Mouse (Mus musculus) adrenal gland, postnatal 4 days (tissue): Measurements from ENCODE around the gene Gm13691. TPM values are rescaled to one million over a fixed set of nuclear protein-coding genes. Genes with fewer than 3 reads are reported as not detected.
"Not testable (repeated sequence)": the region's sequence is repeated elsewhere in the genome, so short reads cannot be mapped to it uniquely, and the experiment has no call there.

Experiments
- DNase-seq, 2 experiments: peaks; one replicate each; pipeline ENCODE4 v3.0.0; 2021 to 2022; ENCODE audit warnings: low spot score in 2 of 2, mixed read lengths in 2 of 2
- long read RNA-seq, 2 experiments: library from polyadenylated mRNA; stranded (forward); transcript quantifications; one replicate each; pipeline ENCODE4 v2.0.0; 2021
- total RNA-seq, 2 experiments: library from RNA; stranded (reverse); gene quantifications; 2 replicates each; pipeline ENCODE4 v1.2.3; 2021

Gene Gm13691
- 1 to 10 TPM; 2.5 to 2.9 TPM for total RNA-seq
- long read RNA-seq, experiment 1, partial matches to known transcripts, result 0 of 1 reads
- long read RNA-seq, experiment 1, other reads (novel, unspliced or antisense), result 0 of 1 reads
- long read RNA-seq, experiment 2, result 0 reads

GRCm38 (mm10) chr2:83990253-83990652 lies at the start of gene Gm13691:
Gene Gm13691 (plus strand): TSS chr2:83990553.
- not testable (repeated sequence) for DNase-seq

DNA sequence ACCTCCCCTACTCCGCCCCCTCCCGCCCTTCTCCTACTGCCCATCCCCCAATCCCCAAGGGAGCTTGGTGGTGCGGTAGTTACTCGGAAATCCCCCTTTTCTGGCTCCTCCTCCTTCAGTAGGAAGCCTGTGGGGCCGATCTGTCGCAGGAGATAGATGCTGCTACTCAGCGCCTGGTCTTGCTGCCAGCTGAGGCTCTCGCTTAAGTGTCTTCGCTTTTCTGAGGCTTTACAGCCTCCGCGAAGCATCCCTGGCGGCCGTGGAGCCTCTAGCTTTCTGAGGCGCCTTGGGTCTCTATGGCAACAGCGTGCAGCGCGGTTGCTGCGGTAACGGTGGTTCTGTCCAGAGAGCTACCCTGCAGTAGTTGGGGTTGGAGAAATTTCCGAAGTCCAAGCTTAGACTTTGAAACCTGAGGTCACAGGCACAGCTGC lies 49.4 kb upstream of the Gm13691 start, which contains the start of gene Zswim2:
Gene Zswim2, minus strand, starts transcription at position 298 of the 431 bp plus-strand sequence.
- no peak for DNase-seq

DNA sequence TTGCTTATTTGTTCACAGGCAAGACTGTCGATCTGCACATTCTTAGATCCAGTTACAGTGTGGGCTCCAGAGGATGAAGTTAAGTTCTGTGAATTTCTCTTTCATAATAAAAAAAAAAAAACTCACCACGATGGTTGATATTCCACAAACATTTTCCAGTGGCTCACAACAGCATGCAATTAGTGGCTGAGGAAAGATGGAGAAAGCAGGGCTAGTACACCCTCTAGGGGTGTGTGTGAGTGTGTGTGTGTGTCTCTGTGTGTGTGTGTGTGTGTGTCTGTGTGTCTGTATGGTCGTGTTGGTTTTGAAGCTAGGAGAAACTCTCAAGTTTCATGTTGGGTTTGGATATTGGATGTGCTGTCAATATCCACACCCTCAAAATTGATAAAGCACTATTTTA lies 49.0 kb upstream of the Gm13691 start:
- DNase-seq, result no peak

DNA sequence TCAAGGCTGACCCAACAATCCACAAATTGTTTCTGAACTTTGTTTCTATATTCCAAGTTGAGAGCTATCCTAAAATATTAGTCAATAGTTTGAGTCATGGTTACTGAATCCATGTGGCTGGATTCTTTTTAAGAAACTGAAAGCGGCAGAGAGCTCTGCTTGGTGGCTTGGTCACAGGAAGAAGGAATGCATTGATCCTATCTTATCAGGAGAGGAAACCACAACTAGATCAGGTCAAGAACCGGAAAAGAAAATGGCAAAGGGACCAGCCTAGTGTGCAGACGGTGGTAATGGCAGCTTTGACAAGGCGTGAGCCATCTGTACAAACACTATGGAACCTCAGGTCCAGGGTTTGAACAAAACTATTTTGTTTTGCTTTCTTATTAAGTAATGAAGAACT lies 48.6 kb upstream of the Gm13691 start:
- no peak for DNase-seq

DNA sequence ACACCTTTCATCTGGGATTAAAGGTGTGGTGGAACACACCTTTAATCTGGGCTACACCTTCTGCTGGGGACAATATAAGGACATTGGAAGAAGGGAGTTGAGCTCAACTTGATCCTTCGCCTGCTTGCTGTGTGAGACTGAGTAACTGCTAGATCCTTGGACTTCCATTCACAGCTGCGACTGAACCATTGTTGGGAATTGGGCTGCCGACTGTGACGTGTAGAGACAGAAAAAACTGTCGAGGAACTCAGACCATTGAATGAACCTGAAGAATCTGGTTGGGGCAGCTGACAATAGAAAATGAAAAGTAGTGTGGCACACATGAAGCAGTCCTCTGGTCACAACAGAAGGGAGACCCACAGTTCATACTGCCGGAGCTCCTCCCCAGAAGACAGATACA lies 35.0 kb upstream of the Gm13691 start, which contains the start of gene Gm13698:
Gene Gm13698, plus strand, starts transcription at position 301 of the 400 bp plus-strand sequence.
- not testable (repeated sequence) for DNase-seq

GRCm38 (mm10) chr2:83961203-83961602 lies 29.1 kb upstream of the Gm13691 start, which contains the start of gene Gm13693:
Gene Gm13693 (plus strand): TSS chr2:83961503.
- not testable (repeated sequence) for DNase-seq

GRCm38 (mm10) chr2:83967013-83967412 lies 23.3 kb upstream of the Gm13691 start, which contains the start of gene Gm13695:
Gene Gm13695 (plus strand): TSS chr2:83967313.
- DNase-seq, result not testable (repeated sequence)

DNA sequence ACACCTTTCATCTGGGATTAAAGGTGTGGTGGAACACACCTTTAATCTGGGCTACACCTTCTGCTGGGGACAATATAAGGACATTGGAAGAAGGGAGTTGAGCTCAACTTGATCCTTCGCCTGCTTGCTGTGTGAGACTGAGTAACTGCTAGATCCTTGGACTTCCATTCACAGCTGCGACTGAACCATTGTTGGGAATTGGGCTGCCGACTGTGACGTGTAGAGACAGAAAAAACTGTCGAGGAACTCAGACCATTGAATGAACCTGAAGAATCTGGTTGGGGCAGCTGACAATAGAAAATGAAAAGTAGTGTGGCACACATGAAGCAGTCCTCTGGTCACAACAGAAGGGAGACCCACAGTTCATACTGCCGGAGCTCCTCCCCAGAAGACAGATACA lies 17.5 kb upstream of the Gm13691 start, which contains the start of gene Gm13696:
Gene Gm13696, plus strand, starts transcription at position 301 of the 400 bp plus-strand sequence.
- DNase-seq, result not testable (repeated sequence)

DNA sequence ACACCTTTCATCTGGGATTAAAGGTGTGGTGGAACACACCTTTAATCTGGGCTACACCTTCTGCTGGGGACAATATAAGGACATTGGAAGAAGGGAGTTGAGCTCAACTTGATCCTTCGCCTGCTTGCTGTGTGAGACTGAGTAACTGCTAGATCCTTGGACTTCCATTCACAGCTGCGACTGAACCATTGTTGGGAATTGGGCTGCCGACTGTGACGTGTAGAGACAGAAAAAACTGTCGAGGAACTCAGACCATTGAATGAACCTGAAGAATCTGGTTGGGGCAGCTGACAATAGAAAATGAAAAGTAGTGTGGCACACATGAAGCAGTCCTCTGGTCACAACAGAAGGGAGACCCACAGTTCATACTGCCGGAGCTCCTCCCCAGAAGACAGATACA lies 11.7 kb upstream of the Gm13691 start, which contains the start of gene Gm13694:
Gene Gm13694, plus strand, starts transcription at position 301 of the 400 bp plus-strand sequence.
- DNase-seq, result not testable (repeated sequence)

GRCm38 (mm10) chr2:83984443-83984842 lies 5.9 kb upstream of the Gm13691 start, which contains the start of gene Gm13697:
Gene Gm13697 (plus strand): TSS chr2:83984743.
- DNase-seq, result not testable (repeated sequence)

DNA sequence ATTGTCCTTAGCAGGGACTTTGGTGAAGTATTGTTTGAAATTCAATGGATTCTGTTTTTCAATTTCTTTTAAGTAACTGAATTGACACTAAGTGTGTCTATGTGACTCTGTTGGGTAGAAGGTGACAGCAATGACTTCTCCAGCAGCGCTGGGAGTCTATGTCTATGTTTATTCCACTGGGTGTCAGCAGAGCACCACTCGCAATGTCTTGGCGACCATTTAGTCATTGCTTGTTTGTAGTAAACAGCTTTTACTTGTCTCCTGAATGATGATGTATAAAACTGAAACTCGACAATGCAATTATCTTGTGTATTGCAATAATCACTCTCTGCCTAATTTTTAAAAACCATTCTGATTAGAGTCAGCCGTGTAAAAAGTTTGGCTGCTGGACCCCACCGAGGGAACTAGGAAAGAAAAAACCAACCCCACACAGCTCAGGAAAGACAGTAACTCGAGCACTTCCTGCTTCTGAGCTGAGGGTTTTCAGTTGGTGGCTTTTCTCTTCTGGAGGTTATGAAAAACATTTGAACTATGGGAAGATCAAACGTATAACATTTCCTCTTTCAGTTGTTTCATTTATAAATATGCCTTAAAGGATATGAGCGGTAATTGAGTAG lies 3.4 kb downstream of the Gm13691 start:
- DNase-seq, result not testable (repeated sequence)

- DNase-seq, result not testable (repeated sequence)
These were observed 4.2 kb downstream of the Gm13691 start for GRCm38 (mm10) chr2:83994526-83994925.

DNA sequence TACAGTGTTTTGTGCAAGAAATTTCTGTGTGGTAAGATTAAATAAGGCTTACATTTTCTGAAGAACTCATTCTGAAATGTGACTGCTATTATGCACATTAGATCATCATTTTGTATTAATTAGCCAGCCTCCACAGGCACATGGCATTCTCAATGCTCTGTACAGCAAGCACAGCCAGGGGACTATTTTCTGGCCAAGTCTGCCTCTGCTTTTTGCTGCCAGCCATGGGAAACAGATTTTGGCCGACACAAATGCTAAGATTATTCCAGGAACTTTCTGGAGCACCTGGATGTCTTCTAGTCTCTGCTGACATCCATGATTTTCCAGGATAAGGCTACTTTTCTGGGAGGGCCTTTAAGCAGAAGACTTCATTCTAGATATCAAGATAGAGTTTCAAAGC lies 18.6 kb downstream of the Gm13691 start:
- DNase-seq, result no peak

DNA sequence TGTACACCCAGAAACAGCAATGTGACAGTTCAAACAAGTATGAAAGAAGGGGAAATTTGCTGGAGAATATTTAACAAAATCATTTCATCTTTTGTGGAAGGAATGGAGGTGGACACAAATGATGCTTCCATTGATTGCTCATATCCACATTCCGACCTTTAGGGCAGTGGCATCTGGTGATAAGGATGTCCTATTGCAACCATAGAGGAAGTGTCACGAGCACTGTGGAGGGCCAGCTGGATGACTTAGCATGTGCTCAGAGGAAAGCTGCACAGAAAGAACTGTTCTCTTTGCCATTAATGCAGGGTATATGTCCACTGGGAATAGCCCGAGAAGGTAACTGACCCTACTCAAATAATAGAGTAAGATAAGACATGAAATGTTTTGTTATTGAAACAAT lies 19.5 kb downstream of the Gm13691 start:
- DNase-seq, result no peak

DNA sequence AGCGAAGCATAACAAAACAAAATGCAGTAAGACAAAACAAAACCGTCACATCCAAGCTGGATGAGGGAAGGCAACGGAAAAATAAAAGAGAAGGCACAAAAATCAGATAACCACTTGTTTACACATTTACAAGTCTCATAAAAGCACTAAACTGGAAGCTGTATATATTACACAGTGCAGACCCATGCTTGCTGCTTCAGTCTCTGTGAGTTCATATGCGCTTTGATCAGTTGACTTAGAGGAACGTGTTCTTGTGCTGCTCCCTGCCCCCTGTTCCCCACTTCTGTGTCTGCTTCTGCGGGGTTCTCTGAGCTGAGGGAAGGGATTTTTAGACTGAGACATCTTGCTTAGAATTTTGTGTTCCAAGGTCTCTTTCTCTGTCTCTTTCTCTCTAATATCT lies 24.2 kb downstream of the Gm13691 start:
- DNase-seq, result no peak

DNA sequence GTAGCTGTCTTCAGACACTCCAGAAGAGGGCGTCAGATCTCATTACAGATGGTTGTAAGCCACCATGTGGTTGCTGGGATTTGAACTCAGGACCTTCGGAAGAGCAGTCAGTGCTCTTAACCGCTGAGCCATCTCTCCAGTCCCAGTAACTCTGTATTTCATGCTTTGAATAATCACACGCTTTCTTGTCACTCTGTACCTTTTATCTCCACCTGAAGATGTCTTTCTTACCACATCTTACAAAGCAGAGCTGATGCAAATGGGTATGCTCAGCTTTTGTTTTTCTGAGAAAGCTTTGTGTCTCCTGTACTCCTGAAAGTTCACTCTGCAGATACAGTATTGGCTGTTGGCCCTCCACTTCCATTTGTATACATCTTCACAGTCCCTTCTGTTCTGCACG lies 25.9 kb downstream of the Gm13691 start:
- DNase-seq, result not testable (repeated sequence)

DNA sequence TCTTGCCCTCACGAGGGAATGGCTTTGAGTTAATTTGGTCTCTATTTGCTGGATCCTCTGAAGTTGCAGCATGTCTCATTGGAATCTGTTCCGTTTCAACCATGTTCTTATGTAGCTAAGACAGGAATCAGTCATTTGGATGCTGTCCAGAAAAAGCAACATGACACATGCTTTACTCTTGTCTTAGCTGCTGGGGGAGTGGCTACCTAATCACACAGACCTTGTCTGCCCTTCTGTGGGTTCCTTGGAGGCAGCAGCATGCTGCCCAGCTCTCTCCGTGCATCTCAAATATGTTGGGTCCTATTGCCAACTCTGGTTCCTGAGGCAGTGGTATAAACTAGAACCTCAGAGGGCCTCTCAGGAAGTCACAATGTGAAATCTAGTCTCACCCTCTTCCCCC lies 28.0 kb downstream of the Gm13691 start:
- DNase-seq, result no peak

GRCm38 (mm10) chr2:84019519-84020305 lies 29.4 kb downstream of the Gm13691 start:
- no peak for DNase-seq

DNA sequence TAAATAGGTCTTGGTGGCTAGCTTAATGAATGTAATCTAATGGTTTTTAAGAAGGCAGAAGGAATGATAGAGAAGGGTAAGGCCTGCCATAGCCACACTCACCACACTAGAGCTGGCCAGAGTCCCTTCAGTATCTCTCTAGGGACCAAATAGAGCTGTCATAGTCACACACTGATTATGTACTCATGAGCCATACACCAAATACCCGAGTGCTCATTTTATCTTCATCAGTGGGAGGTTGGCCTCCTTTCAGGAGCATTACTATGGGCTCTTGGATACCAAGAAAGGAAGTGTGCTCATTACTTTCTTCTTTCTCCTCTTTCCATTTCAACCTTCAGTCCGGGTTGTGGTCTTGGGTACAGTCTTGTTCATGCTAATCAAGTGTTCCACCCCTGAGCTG lies 31.6 kb downstream of the Gm13691 start:
- no peak for DNase-seq

GRCm38 (mm10) chr2:84022905-84023304 lies 32.6 kb downstream of the Gm13691 start:
- DNase-seq, result no peak

DNA sequence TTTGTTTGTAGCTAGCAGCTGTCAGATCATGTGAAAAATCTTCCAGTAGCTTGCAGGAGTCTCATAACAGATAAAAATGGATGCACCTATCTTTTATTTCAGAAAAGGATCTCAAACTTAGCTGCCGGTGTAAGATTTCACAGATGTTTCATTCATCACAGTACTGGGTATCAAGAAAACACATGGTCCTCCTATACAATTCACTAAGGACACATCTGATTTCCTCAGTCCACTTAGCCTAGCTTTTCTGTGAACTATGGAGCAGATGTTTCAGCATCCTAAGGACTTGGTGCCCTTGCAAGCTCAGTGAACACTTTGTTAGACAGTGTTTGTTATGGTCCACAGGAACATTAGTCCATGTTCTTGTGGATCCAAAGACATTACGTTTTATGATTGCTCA lies 33.0 kb downstream of the Gm13691 start:
- no peak for DNase-seq

DNA sequence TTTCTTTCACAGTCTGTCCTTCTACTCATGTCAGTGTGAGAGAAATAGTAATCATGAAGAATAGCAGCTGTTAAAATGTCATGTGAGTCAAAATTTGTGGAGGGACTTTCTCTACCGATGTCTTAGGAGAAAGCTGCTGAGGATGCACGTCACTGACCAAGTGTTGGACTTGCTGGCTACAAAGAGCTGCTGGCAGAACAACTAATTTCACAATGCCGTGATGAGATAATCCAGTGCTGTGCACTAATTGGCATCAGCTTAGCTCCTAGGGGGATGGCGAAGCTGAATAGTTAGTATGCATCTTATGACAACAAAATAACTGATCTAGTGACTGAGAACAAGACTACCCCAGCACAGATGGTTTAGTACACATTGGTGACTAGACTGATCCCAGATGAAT lies 34.9 kb downstream of the Gm13691 start:
- DNase-seq, result no peak
